Mouse (Mus musculus) cerebellum, postnatal 25 days (tissue): ENCODE results near the gene Hist1h2bq.
A peak's percentile ranks its signal among the peaks of the same experiment; 100 is the strongest.

ENCODE experiments used
- DNase-seq, 2 experiments: peaks; one replicate each; pipeline ENCODE4 v3.0.0; 2021; ENCODE audit warnings: mixed read lengths in 2 of 2

Hist1h2bq gene

DNA sequence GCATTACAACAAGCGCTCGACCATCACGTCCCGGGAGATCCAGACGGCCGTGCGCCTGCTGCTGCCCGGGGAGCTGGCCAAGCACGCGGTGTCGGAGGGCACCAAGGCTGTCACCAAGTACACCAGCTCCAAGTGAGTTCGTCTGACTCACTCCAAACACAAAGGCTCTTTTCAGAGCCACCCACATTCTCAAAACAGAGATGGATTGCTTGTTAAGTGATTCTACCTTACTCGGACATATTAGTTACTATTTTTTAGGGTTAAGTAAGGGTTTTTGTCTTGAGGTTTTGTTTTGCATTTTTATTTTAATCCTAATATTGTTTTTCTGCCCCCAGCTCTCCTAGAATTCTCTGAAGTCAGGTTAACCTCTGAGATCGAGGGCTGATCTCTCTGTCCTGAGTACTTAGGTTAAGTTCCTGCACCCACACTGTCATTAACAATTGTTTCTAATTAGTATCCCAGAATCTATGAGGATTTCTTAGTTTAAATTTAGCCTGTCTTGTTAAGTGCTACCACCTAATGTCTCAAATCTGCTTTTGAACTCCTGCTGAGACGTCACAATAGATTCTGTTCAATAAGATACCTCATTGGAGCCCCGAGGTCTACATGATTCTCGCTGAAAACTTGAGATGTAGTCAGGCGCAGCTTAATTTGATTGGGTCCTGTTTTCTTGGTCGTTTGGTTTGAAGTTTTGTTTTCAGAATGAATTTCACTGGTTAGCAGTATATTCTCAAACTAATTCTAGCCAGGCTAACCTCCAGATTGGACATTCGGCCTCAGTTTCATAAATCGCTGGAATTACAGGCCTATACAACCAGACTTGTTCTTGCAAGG, 22.0 kb downstream of the Hist1h2bq start:
- DNase-seq: no peak

DNA sequence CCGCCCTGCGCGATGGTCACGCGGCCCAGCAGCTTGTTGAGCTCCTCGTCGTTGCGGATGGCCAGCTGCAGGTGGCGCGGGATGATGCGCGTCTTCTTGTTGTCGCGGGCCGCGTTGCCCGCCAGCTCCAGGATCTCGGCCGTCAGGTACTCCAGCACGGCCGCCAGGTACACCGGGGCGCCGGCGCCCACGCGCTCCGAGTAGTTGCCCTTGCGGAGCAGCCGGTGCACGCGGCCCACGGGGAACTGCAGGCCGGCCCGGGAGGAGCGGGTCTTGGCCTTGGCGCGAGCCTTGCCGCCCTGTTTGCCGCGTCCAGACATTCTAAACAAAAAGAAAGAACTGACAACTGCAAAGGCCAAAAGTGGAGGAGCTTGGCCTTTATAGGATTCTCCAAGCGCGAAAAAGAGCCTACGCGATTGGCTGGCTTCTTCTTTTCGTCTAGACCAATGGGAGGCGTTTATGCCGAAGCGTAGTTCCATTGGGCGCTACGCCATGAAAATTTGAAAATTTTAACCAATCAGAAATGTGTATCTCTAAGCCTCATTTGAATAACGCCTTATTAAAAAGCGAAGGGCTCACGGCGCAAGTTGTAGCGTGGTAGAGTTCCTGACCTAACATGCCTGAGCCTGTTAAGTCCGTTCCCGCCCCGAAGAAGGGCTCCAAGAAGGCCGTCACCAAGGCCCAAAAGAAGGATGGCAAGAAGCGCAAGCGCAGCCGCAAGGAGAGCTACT, 22.9 kb downstream of the Hist1h2bq start, which contains the start of the genes Hist1h2an and Hist1h2bp:
Hist1h2an (minus strand) TSS at position 320 of the 731 bp plus-strand sequence.
Hist1h2bp (plus strand) TSS at position 563 of the 731 bp plus-strand sequence.
- DNase-seq: peak; percentile 85 to 87

DNA sequence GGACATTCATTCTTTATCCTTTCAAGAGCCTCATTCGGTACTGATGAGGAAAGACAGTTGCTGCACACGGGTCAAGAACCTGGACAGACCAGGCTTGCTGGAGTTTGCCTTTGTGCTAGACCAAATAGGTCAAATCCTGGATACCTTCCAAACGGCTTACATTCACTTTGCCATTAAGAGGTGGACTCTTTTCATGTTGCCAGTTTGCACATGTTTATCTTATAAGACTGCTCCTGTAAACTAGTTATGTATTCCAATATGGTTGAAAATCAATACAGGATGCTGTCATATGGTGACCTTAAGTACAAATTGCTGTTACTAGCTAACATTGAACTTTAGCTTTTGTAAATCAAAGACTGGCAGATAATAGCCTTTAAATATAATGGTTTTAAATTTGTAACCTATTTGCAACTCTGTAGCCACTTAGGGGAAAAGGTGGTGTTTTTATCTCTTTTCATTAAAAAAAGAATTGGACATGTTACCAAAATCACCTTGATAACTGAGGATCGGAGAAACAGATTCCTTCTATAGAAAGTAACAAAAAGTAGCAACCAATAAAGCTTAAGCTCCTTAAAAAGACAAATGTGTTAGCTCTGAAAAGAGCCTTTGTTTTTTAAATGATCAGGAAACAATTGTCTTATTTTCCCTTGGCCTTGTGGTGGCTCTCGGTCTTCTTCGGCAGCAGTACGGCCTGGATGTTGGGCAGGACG, 23.7 kb downstream of the Hist1h2bq start:
- peak in 1 of 2 experiments; percentile 15 for DNase-seq

DNA sequence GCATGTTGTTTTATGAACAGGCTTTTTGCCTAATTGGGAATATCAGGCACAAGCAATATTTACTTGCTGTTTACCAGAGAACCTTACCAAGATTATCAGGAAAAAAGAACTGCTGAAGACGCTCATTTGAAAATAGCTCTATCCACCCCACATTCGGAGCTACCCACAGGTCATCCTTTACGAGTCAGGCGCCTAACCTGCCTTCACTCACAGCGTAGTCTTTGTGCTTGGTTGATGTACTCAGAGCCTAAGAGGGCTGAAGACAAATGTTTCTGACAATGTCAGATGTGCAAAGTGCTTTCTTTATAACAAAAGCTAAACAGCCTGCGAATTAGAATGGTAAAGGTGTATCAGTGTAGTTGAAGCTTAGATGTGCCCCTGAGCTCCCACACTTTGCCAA, 25.7 kb downstream of the Hist1h2bq start:
- DNase-seq: no peak

DNA sequence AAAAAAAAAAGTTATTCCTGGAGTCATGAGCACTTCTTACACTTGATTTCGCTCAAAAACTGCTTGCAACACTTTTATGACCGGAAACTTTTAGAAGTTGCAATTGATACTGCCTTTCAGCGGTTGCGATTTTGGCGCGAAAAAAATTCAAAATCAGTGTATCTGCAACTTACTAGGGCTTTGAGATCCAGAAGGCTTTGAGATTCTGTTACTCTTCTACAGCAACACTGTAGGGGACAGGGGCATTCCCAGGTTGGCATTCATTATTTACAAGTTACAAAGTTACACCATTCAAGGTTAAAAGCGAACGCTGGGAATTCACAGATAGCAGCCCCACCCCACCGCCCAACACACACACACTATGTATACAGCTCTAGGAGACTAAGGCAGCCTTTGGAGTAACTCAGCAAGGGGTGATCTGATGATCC, 26.2 kb downstream of the Hist1h2bq start:
- peak in 1 of 2 experiments; percentile 25 for DNase-seq

DNA sequence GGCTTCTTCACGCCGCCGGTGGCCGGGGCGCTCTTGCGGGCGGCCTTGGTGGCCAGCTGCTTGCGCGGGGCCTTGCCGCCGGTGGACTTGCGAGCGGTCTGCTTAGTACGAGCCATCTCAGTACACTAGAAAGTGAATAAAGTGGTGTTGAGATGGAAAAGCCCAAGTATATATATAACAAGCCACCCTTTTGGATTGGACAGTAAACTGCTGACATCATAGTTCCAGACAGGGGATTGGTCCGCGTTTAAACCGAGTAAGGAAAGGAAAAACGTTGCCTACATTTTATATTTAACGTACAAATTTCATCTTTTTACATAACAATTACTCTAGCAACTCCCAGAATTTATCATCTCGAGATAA, 26.8 kb downstream of the Hist1h2bq start, which contains the start of gene Hist1h3i:
Hist1h3i (minus strand) TSS at position 116 of the 363 bp plus-strand sequence.
- DNase-seq: peak; percentile 59 to 60

DNA sequence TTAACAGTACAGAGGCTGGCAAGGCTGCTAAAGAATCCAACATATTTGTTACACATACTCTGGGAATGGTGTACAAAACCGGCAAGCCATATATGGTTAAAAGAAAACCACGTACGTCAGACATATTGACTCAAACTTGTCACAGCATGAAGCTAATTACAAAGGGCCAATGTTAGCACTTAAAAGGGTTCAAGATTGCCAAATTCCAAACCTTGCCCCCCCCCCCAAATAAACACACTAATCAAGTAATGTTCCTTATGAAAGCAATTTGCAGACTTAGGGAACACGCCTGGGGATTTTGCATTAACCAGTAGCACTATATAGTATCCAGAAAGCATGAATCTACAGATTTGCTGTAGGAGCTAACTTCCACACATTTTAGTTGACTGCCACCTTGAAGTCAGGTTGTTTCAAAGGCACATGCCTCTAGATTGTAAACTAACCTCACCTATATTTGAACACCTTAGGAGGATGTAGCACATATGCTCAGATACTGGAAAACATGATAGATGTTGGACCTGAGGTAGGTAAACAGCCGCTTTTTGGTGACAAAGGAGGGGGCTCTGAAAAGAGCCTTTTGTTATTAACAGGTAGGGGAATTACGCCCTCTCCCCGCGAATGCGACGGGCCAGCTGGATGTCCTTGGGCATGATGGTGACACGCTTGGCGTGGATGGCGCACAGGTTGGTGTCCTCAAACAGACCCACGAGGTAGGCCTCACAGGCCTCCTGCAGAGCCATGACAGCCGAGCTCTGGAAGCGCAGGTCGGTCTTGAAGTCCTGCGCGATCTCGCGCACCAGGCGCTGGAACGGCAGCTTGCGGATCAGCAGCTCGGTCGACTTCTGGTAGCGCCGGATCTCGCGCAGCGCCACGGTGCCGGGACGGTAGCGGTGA, 27.4 kb downstream of the Hist1h2bq start:
- DNase-seq: peak; percentile 22 to 34

DNA sequence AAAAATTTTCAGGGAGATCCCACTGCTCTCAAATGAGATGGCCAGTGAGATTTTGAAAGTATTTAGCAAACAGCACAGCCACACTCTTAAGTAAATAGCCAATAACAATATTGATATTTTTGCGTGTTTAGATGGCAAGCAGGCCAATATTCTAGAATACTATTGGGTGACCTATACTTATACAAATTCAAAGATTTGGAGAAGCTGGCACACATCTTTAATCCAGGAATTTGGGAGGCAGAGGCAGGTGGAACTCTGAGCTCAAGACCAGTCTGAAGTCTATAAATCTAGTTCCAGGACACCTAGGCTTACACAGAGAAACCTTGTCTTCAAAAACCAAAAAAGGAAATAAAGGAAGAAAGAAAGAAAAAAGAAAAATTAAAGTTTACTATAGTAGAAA, 28.4 kb downstream of the Hist1h2bq start:
- no peak for DNase-seq

DNA sequence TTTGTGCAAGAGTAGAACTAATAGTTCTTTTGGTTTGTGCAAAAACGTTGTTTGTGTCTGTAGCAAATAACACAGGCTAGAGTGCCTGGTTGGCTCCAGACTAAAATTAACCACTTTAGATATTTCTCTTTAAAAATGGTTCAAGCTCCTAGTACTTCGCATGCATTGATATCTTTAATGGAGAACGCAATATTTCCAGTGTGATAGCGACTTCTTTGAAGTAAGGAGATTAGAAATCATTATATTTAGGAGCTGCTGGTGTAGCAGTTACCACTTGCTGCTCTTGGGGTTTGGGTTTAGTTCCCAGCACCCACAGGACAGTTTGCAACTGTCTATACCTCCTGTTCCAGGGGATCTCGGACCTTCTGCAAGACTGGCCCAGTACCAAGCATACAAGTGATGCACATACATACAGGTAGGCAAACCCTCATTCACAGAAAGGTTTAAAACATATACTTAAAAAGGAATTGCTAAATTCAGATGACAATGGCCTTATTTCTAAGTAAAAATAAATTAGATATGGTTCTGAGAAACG, 28.9 kb downstream of the Hist1h2bq start:
- DNase-seq: no peak

DNA sequence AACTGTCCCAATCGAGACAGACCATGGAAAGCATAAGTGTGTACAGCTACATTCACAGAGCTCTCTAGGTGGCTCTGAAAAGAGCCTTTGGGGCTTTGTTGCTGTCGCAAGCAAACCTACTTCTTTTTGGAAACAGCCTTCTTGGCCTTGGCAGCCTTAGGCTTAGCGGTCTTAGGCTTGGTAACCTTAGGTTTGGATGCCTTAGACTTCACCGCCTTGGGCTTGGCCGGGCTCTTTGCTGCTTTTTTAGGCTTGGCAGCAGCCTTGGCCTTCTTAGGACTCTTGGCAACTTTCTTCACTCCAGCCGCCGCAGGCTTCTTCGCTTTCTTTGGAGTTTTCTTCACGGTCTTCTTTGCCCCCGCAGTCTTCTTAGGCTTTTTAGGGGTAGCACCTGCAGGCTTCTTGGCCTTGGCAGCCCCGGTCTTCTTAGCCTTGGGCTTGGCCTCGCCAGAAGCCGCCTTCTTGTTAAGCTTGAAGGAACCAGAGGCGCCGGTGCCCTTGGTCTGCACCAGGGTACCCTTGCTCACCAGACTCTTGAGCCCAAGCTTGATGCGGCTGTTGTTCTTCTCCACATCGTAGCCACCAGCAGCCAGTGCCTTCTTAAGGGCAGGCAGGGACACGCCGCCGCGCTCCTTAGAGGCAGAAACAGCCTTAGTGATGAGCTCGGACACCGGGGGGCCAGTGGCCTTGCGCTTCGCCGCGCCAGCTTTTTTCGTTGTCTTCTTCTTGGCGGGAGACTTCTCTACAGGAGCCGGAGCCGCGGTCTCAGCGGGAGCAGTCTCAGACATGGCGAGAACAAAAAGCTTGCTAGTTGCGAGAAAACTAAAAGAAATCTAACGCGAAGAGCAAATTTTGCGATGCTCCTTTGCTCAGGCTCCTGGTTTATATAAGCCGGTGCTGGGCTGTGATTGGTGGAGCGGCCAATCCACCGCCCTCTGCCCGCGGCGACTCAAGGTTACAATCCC, 29.9 kb downstream of the Hist1h2bq start, which contains the start of gene Hist1h1b:
Hist1h1b (minus strand) TSS at position 859 of the 965 bp plus-strand sequence.
- DNase-seq: peak; percentile 76 to 83

DNA sequence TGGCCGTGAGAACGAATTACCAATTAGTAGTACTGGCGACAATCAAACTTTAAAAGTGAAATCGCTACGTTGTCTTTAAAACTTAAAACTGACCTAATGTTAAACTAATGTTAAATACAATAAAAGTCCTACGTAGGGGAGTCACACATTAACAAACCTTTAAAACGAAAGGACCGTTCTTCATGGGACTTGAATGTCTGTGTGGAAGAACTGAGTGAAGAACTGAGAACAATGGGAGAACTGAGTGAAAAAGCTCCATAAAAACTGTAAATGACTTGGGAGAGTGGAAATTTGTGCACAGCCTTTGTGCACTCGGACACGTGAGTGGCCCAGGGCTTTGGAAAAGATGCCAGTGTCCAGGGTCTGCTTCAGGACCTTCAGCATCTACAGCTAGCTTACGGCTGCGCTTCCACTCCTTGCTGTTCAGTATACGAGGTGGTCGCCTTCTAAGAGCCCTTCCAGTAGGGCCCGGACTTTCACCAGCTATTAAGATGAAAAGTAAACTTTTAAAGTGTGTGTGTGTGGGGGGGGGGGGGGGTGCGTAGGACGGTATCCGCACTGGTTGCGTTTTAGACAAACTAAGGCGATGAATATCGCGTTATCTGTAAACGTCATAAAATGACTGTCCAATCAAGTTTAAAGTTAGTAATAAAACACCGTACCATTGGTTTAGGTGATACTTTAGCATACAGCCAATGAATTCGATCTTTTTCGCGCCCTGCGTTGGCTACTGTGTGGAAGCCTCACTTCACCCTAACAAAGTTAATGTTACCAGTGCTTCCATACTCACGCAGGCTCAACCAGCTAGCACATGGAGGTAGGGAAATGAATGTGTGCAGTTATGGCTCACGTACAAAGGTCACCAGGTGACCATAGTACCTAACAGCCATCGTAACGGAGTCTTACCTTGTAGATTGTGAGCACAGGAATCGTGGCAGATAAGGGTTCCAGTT, 30.9 kb downstream of the Hist1h2bq start:
- peak; percentile 68 to 73 for DNase-seq
